Mouse (Mus musculus) midbrain, embryonic 15.5 days (tissue): Measurements from ENCODE around the gene Ttll12. TPM values are rescaled to one million over a fixed set of nuclear protein-coding genes. Genes with fewer than 3 reads are reported as not detected.

Experiments
- ATAC-seq: fragments of 200-750 bp; cut with Nextera tagmentation; replicated peaks from 2 replicates; pipeline ENCODE4 v1.8.0; 2017; ENCODE audit warnings: moderate TSS enrichment
- H3K27ac ChIP-seq: fragments of 300-500 bp; sonication (generic); 2 replicates; pipeline ENCODE4 v1.5.1; 2015; ENCODE audit warnings: mild to moderate bottlenecking, inconsistent platforms
- H3K27me3 ChIP-seq: fragments of 300-500 bp; sonication (generic); replicated peaks from 2 replicates; pipeline ENCODE4 v1.6.1; 2015; ENCODE audit warnings: inconsistent platforms
- H3K36me3 ChIP-seq: fragments of 300-500 bp; sonication (generic); replicated peaks from 2 replicates; pipeline ENCODE4 v1.6.1; 2015; ENCODE audit warnings: inconsistent platforms
- H3K4me1 ChIP-seq: fragments of 300-500 bp; sonication (generic); 2 replicates; pipeline ENCODE4 v1.6.1; 2015; ENCODE audit warnings: inconsistent platforms
- H3K4me2 ChIP-seq: fragments of 300-500 bp; sonication (generic); 2 replicates; pipeline ENCODE4 v1.6.1; 2015; ENCODE audit warnings: inconsistent platforms, mild to moderate bottlenecking, moderate library complexity
- H3K4me3 ChIP-seq: fragments of 300-500 bp; sonication (generic); 2 replicates; pipeline ENCODE4 v1.5.1; 2015; ENCODE audit warnings: mild to moderate bottlenecking, inconsistent platforms
- H3K9ac ChIP-seq: fragments of 300-500 bp; sonication (generic); 2 replicates; pipeline ENCODE4 v1.6.1; 2015; ENCODE audit warnings: mild to moderate bottlenecking, inconsistent platforms
- H3K9me3 ChIP-seq: fragments of 300-500 bp; sonication (generic); 2 replicates; pipeline ENCODE4 v1.6.1; 2016; ENCODE audit warnings: inconsistent platforms
- WGBS: fragments of 180-500 bp; shearing (Covaris S2); methylation state at CpG from one replicate; pipeline ENCODE4 v1.1.7; 2015; ENCODE audit warnings: mixed read lengths; 5-methylcytosine and 5-hydroxymethylcytosine counted together
- polyA plus RNA-seq: library from polyadenylated mRNA; unstranded; fragments of >200 nt; fragmentation: Nextera tagmentation; extraction: Ambion mirVana; gene quantifications from 2 replicates; pipeline ENCODE4 v1.2.1, GENCODE M21; 2015

Gene Ttll12
- polyA plus RNA-seq, 1 experiment from 2014 or later = 47.2 TPM

GRCm38 (mm10) chr15:83591758-83592157 lies 3.2 kb downstream of the Ttll12 start:
- no peaks in the 10 kb centered on the region for H3K27me3 ChIP-seq
- 91% methylated on average over 6 of the region's 6 CpGs for WGBS
- peaks cover 22% of the 10 kb centered on the region for H3K4me1 ChIP-seq
- no peak overlapping the region for H3K4me2 ChIP-seq
- H3K9me3 ChIP-seq = no peaks in the 10 kb centered on the region
- no peak overlapping the region for H3K9ac ChIP-seq
- no peak overlapping the region for H3K4me3 ChIP-seq
- H3K36me3 ChIP-seq = peaks cover 14% of the 10 kb centered on the region
- ATAC-seq = no peak
- no peak overlapping the region for H3K27ac ChIP-seq

GRCm38 (mm10) chr15:83590841-83591240 lies 4.1 kb downstream of the Ttll12 start:
- Histone ChIP-seq H3K27ac (no peak overlapping the region), H3K27me3 (no peaks in the 10 kb centered on the region), H3K4me3 (no peak overlapping the region), H3K4me2 (no peak overlapping the region), H3K36me3 (peaks cover 23% of the 10 kb centered on the region), H3K9me3 (peaks cover 2% of the 10 kb centered on the region; the same call in 1 of the 2 replicates), H3K4me1 (peaks cover 22% of the 10 kb centered on the region), H3K9ac (no peak overlapping the region)
- WGBS = 96% methylated on average over 4 of the region's 4 CpGs
- no peak for ATAC-seq

GRCm38 (mm10) chr15:83584741-83585220 lies 10.2 kb downstream of the Ttll12 start:
- WGBS = 91% methylated on average over 6 of the region's 6 CpGs
- Histone ChIP-seq H3K4me1 (no peaks in the 10 kb centered on the region), H3K4me3 (no peak overlapping the region), H3K9me3 (peaks cover 2% of the 10 kb centered on the region; the same call in 1 of the 2 replicates), H3K4me2 (no peak overlapping the region), H3K36me3 (peaks cover 47% of the 10 kb centered on the region), H3K27ac (no peak overlapping the region), H3K27me3 (no peaks in the 10 kb centered on the region), H3K9ac (no peak overlapping the region)
- ATAC-seq = no peak

- peaks cover 54% of the 10 kb centered on the region for H3K36me3 ChIP-seq
- no peak overlapping the region for H3K9ac ChIP-seq
- H3K27me3 ChIP-seq = no peaks in the 10 kb centered on the region
- H3K4me2 ChIP-seq = no peak overlapping the region
- peaks cover 2% of the 10 kb centered on the region; the same call in 1 of the 2 replicates for H3K9me3 ChIP-seq
- WGBS = 62% methylated on average over 8 of the region's 8 CpGs
- H3K27ac ChIP-seq = no peak overlapping the region
- ATAC-seq = no peak
- no peaks in the 10 kb centered on the region for H3K4me1 ChIP-seq
- H3K4me3 ChIP-seq = no peak overlapping the region
Observed at GRCm38 (mm10) chr15:83583419-83584156, 11.4 kb downstream of the Ttll12 start.

- Histone ChIP-seq H3K4me2 (no peak overlapping the region), H3K4me3 (no peak overlapping the region), H3K9ac (no peak overlapping the region), H3K27me3 (no peaks in the 10 kb centered on the region), H3K4me1 (no peaks in the 10 kb centered on the region), H3K27ac (no peak overlapping the region), H3K9me3 (peaks cover 2% of the 10 kb centered on the region; the same call in 1 of the 2 replicates), H3K36me3 (peaks cover 53% of the 10 kb centered on the region)
- WGBS = 81% methylated on average over 4 of the region's 4 CpGs
- ATAC-seq = no peak
Observed at GRCm38 (mm10) chr15:83582931-83583330, 12.0 kb downstream of the Ttll12 start.

- H3K9ac ChIP-seq = no peak overlapping the region
- 93% methylated on average over 9 of the region's 9 CpGs for WGBS
- H3K36me3 ChIP-seq = peaks cover 58% of the 10 kb centered on the region
- H3K27ac ChIP-seq = no peak overlapping the region
- ATAC-seq = no peak
- H3K4me2 ChIP-seq = no peak overlapping the region
- no peaks in the 10 kb centered on the region for H3K27me3 ChIP-seq
- H3K9me3 ChIP-seq = no peaks in the 10 kb centered on the region
- H3K4me1 ChIP-seq = no peaks in the 10 kb centered on the region
- no peak overlapping the region for H3K4me3 ChIP-seq
Observed at GRCm38 (mm10) chr15:83576651-83577050, 18.3 kb downstream of the Ttll12 start.

GRCm38 (mm10) chr15:83575543-83575942 lies 19.4 kb downstream of the Ttll12 start:
- H3K27me3 ChIP-seq = no peaks in the 10 kb centered on the region
- H3K9me3 ChIP-seq = no peaks in the 10 kb centered on the region
- no peak overlapping the region for H3K4me2 ChIP-seq
- no peak overlapping the region for H3K27ac ChIP-seq
- WGBS = 95% methylated on average over 8 of the region's 8 CpGs
- H3K36me3 ChIP-seq = peaks cover 49% of the 10 kb centered on the region
- H3K4me3 ChIP-seq = no peak overlapping the region
- no peak overlapping the region for H3K9ac ChIP-seq
- no peaks in the 10 kb centered on the region for H3K4me1 ChIP-seq
- ATAC-seq = no peak

- Histone ChIP-seq H3K4me2 (no peak overlapping the region), H3K9me3 (no peaks in the 10 kb centered on the region), H3K4me3 (no peak overlapping the region), H3K9ac (no peak overlapping the region), H3K27me3 (no peaks in the 10 kb centered on the region), H3K4me1 (no peaks in the 10 kb centered on the region), H3K27ac (no peak overlapping the region), H3K36me3 (peaks cover 42% of the 10 kb centered on the region)
- no peak for ATAC-seq
- 91% methylated on average over 6 of the region's 6 CpGs for WGBS
Observed at GRCm38 (mm10) chr15:83574731-83575351, 20.1 kb downstream of the Ttll12 start.

- H3K4me3 ChIP-seq = no peak overlapping the region
- H3K4me1 ChIP-seq = no peaks in the 10 kb centered on the region
- H3K9ac ChIP-seq = no peak overlapping the region
- H3K36me3 ChIP-seq = peaks cover 33% of the 10 kb centered on the region
- WGBS = 94% methylated on average over 12 of the region's 12 CpGs
- no peak overlapping the region for H3K27ac ChIP-seq
- no peak for ATAC-seq
- no peak overlapping the region for H3K4me2 ChIP-seq
- H3K9me3 ChIP-seq = no peaks in the 10 kb centered on the region
- H3K27me3 ChIP-seq = no peaks in the 10 kb centered on the region
Observed at GRCm38 (mm10) chr15:83573606-83574005, 21.4 kb downstream of the Ttll12 start.

GRCm38 (mm10) chr15:83572132-83572531 lies 22.8 kb downstream of the Ttll12 start:
- 91% methylated on average over 4 of the region's 4 CpGs for WGBS
- Histone ChIP-seq H3K4me1 (no peaks in the 10 kb centered on the region), H3K9me3 (no peaks in the 10 kb centered on the region), H3K4me2 (no peak overlapping the region), H3K4me3 (no peak overlapping the region), H3K36me3 (peaks cover 21% of the 10 kb centered on the region), H3K9ac (no peak overlapping the region), H3K27me3 (no peaks in the 10 kb centered on the region), H3K27ac (no peak overlapping the region)
- no peak for ATAC-seq

GRCm38 (mm10) chr15:83571636-83572035 lies 23.3 kb downstream of the Ttll12 start:
- ATAC-seq = no peak
- Histone ChIP-seq H3K9ac (no peak overlapping the region), H3K27ac (no peak overlapping the region), H3K4me3 (no peak overlapping the region), H3K9me3 (no peaks in the 10 kb centered on the region), H3K27me3 (no peaks in the 10 kb centered on the region), H3K4me1 (no peaks in the 10 kb centered on the region), H3K36me3 (peaks cover 20% of the 10 kb centered on the region), H3K4me2 (no peak overlapping the region)
- 89% methylated on average over 5 of the region's 5 CpGs for WGBS

- H3K4me3 ChIP-seq = no peak overlapping the region
- no peak overlapping the region for H3K4me2 ChIP-seq
- 68% methylated on average over 2 of the region's 2 CpGs for WGBS
- peaks cover 11% of the 10 kb centered on the region for H3K36me3 ChIP-seq
- no peak overlapping the region for H3K27ac ChIP-seq
- H3K9me3 ChIP-seq = no peaks in the 10 kb centered on the region
- H3K9ac ChIP-seq = no peak overlapping the region
- ATAC-seq = no peak
- H3K27me3 ChIP-seq = no peaks in the 10 kb centered on the region
- H3K4me1 ChIP-seq = no peaks in the 10 kb centered on the region
Observed at GRCm38 (mm10) chr15:83570641-83571040, 24.3 kb downstream of the Ttll12 start.
